Mouse (Mus musculus) G1E (cell line): ENCODE data around the gene Sh3pxd2a. TPM values are rescaled to one million over a fixed set of nuclear protein-coding genes. Genes with fewer than 3 reads are reported as not detected.

Experiments
- ATAC-seq: 2 replicates; pipeline ENCODE4 v1.8.0; 2016; ENCODE audit warnings: mild to moderate bottlenecking; ENCODE audit not compliant: insufficient number of reproducible peaks, poor library complexity, low FRiP score, severe bottlenecking; ENCODE audit errors: extremely low read depth
- DNase-seq: peaks from one replicate; pipeline ENCODE4 v3.0.0; 2012; ENCODE audit warnings: low spot score
- H3K27me3 ChIP-seq: 2 replicates; pipeline ENCODE4 v1.6.1; 2012; ENCODE audit warnings: mild to moderate bottlenecking, low read length, inconsistent platforms; ENCODE audit not compliant: insufficient read depth
- H3K36me3 ChIP-seq: replicated peaks from 2 replicates; pipeline ENCODE3; 2012; ENCODE audit warnings: mild to moderate bottlenecking, inconsistent platforms
- H3K4me1 ChIP-seq: 2 replicates; pipeline ENCODE4 v1.6.1; 2012; ENCODE audit warnings: low read depth, low read length, inconsistent platforms, mixed read lengths; ENCODE audit not compliant: insufficient read depth
- H3K4me3 ChIP-seq: 2 replicates; pipeline ENCODE4 v1.5.1; 2012; ENCODE audit warnings: low read depth, mild to moderate bottlenecking, inconsistent platforms, low read length, moderate library complexity, mixed read lengths
- H3K9me3 ChIP-seq: replicated peaks from 2 replicates; pipeline ENCODE4 v1.6.1; 2012; ENCODE audit warnings: inconsistent platforms
- CTCF ChIP-seq: IDR thresholded peaks from 2 replicates; pipeline ENCODE4 v1.5.1; 2012; ENCODE audit warnings: low read depth, low read length, inconsistent platforms, mixed read lengths
- GATA1 ChIP-seq: IDR thresholded peaks from 2 replicates; pipeline ENCODE4 v1.6.1; 2012; ENCODE audit warnings: borderline replicate concordance, low read length, inconsistent platforms, mixed read lengths
- GATA2 ChIP-seq: IDR thresholded peaks from 2 replicates; pipeline ENCODE4 v1.6.1; 2012; ENCODE audit warnings: low read depth, low read length, inconsistent platforms, borderline replicate concordance
- POLR2AphosphoS5 ChIP-seq: IDR thresholded peaks from 2 replicates; pipeline ENCODE4 v1.6.1; 2012; ENCODE audit warnings: low read depth, low read length, inconsistent platforms; ENCODE audit not compliant: insufficient replicate concordance
- TAL1 ChIP-seq: conservative IDR thresholded peaks from 2 replicates; pipeline ENCODE4 v1.6.1; 2012; ENCODE audit warnings: low read depth, low read length, inconsistent platforms, mixed read lengths
- polyA plus RNA-seq: library from polyadenylated mRNA; stranded (reverse); fragments of >175 nt; gene quantifications from 2 replicates; pipeline ENCODE4 v1.2.3, GENCODE M21; 2012
- total RNA-seq, 2 experiments: library from RNA; stranded (forward) in 1 of 2; stranded (reverse) in 1 of 2; fragments of 200-1000 nt in 1 of 2; fragments of >200 nt in 1 of 2; fragmentation: Nextera tagmentation in 1 of 2; gene quantifications; 2 replicates each; pipeline ENCODE4 v1.2.3; 2014 to 2017

Sh3pxd2a gene
- total and polyA plus RNA-seq, 3 experiments: 0.16 TPM; not detected in 2

GRCm38 (mm10) chr19:47484110-47484509 is 19.9 kb upstream of the Sh3pxd2a start:
- Histone ChIP-seq H3K27me3 (peaks cover 2% of the 10 kb centered on the region; the same call in 1 of the 2 replicates), H3K36me3 (no peaks in the 10 kb centered on the region), H3K4me3 (no peak overlapping the region), H3K4me1 (no peaks in the 10 kb centered on the region), H3K9me3 (0 out of 2 replicates have a peak, but pooled peaks cover under 1% of the 10 kb centered on the region)
- ATAC-seq (no peak), DNase-seq (no peak)
- TF ChIP-seq CTCF: no peak
- TF ChIP-seq TAL1: no peak
- no peak for TF ChIP-seq GATA2
- no peak for TF ChIP-seq GATA1

- TF ChIP-seq GATA2 (no peak), TAL1 (no peak)
- no peak for ATAC-seq
- DNase-seq: no peak
These were observed 19.1 kb upstream of the Sh3pxd2a start for GRCm38 (mm10) chr19:47483346-47483745.

GRCm38 (mm10) chr19:47473453-47473852 is 9.3 kb upstream of the Sh3pxd2a start:
- DNase-seq: no peak
- H3K27me3 ChIP-seq: peaks cover 7% of the 10 kb centered on the region; the same call in 1 of the 2 replicates
- no peak overlapping the region for H3K4me3 ChIP-seq
- H3K36me3 ChIP-seq: no peaks in the 10 kb centered on the region
- no peaks in the 10 kb centered on the region for H3K9me3 ChIP-seq
- no peaks in the 10 kb centered on the region for H3K4me1 ChIP-seq
- TF ChIP-seq CTCF: no peak
- ATAC-seq: no peak

More at GRCm38 (mm10) chr19:47483346-47483745, 19.1 kb upstream of the Sh3pxd2a start:
- Histone ChIP-seq H3K36me3 (no peaks in the 10 kb centered on the region), H3K4me1 (no peaks in the 10 kb centered on the region), H3K27me3 (peaks cover 2% of the 10 kb centered on the region; the same call in 1 of the 2 replicates), H3K9me3 (no peaks in the 10 kb centered on the region), H3K4me3 (no peak overlapping the region)

GRCm38 (mm10) chr19:47472881-47473400 is 8.7 kb upstream of the Sh3pxd2a start:
- Histone ChIP-seq H3K4me3 (no peak overlapping the region), H3K9me3 (no peaks in the 10 kb centered on the region), H3K27me3 (peaks cover 7% of the 10 kb centered on the region; the same call in 1 of the 2 replicates), H3K36me3 (no peaks in the 10 kb centered on the region), H3K4me1 (no peaks in the 10 kb centered on the region)
- TF ChIP-seq TAL1 (no peak), GATA2 (no peak), GATA1 (no peak), POLR2AphosphoS5 (no peak), CTCF (no peak)
- ATAC-seq: no peak
- DNase-seq: no peak

GRCm38 (mm10) chr19:47471808-47472207 is 7.6 kb upstream of the Sh3pxd2a start:
- Histone ChIP-seq H3K9me3 (no peaks in the 10 kb centered on the region), H3K27me3 (peaks cover 7% of the 10 kb centered on the region; the same call in 1 of the 2 replicates), H3K36me3 (no peaks in the 10 kb centered on the region), H3K4me3 (no peak overlapping the region), H3K4me1 (no peaks in the 10 kb centered on the region)
- TF ChIP-seq GATA1 (no peak), CTCF (no peak), TAL1 (no peak), POLR2AphosphoS5 (no peak), GATA2 (no peak)
- no peak for DNase-seq
- no peak for ATAC-seq

- TF ChIP-seq GATA2: no peak
- TF ChIP-seq TAL1: no peak
- TF ChIP-seq POLR2AphosphoS5: no peak
- TF ChIP-seq GATA1: no peak
- no peak for TF ChIP-seq CTCF
- H3K4me3 ChIP-seq: no peak overlapping the region
- H3K9me3 ChIP-seq: no peaks in the 10 kb centered on the region
- no peak for ATAC-seq
- peaks cover 3% of the 10 kb centered on the region; the same call in 1 of the 2 replicates for H3K27me3 ChIP-seq
- no peaks in the 10 kb centered on the region for H3K4me1 ChIP-seq
- no peak for DNase-seq
- no peaks in the 10 kb centered on the region for H3K36me3 ChIP-seq
These were observed 4.5 kb upstream of the Sh3pxd2a start for GRCm38 (mm10) chr19:47468750-47469149.

GRCm38 (mm10) chr19:47466775-47467174 is 2.6 kb upstream of the Sh3pxd2a start:
- H3K36me3 ChIP-seq: no peaks in the 10 kb centered on the region
- H3K9me3 ChIP-seq: no peaks in the 10 kb centered on the region
- DNase-seq (no peak), ATAC-seq (no peak)
- TF ChIP-seq TAL1: no peak
- TF ChIP-seq GATA2: no peak
- no peak for TF ChIP-seq POLR2AphosphoS5
- no peak for TF ChIP-seq GATA1
- TF ChIP-seq CTCF: no peak
- no peak overlapping the region for H3K4me3 ChIP-seq
- no peaks in the 10 kb centered on the region for H3K4me1 ChIP-seq
- 0 out of 2 replicates have a peak, but pooled peaks cover 2% of the 10 kb centered on the region for H3K27me3 ChIP-seq
